Mouse (Mus musculus): ENCODE results near the gene Trp53bp1.

- TF ChIP-seq CTCF (conservative IDR thresholded peaks at IDR 0.05; ENCODE audit: low read length) (no peak), POU5F1 (IDR thresholded peaks at IDR 0.05; ENCODE audit: borderline replicate concordance, low read length) (no peak), NANOG (IDR thresholded peaks at IDR 0.05; ENCODE audit: borderline replicate concordance, low read length) (no peak)
These were observed 52.0 kb downstream of the Trp53bp1 start for GRCm38 (mm10) chr2:121219177-121219576.

Data from E14TG2a.4 (cell line).